Mouse (Mus musculus) lung, postnatal 0 days (tissue): ENCODE data around the gene Tfdp1.

Experiments used
- CTCF ChIP-seq: IDR thresholded peaks from 2 replicates; pipeline ENCODE4 v1.5.1; 2016; ENCODE audit warnings: antibody characterized with exemption, mild to moderate bottlenecking
- EP300 ChIP-seq: IDR thresholded peaks from 2 replicates; pipeline ENCODE4 v1.6.1; 2016; ENCODE audit warnings: antibody characterized with exemption, mild to moderate bottlenecking, control low read depth

- no peak for TF ChIP-seq EP300
- TF ChIP-seq CTCF, result no peak
Observed at GRCm38 (mm10) chr8:13413823-13414390, 75.4 kb downstream of the Tfdp1 start.
